Mouse (Mus musculus) thymus, postnatal 25 days (tissue): ENCODE measurements at regions not wholly inside any gene's neighbourhood (a gene's known extent, or its start where the extent isn't known, plus 50 kb on each side); places are given as distances from the start of the nearest gene placed in this dataset.

Source experiments
- DNase-seq: peaks from one replicate; pipeline ENCODE4 v3.0.0; 2022

DNA sequence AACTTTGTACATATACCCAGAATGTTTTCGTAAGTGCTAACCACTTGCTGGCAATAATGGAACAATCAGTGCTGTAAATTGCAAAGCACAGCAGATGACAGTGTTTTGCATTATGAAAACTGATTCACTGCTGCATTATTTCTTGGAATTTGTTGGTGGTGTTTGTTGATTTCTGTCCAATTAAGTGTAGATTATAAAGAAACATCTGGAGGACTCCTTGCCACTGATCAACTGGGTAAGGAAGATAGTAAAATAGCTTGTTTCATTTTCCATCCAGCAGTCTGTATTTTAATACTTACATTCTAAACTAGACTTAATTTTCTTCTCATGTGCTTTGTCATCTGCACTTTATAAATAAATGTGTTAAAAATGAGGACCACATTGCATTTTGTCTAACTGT is 436.6 kb upstream of the Cntn6 start:
- no peak for DNase-seq

DNA sequence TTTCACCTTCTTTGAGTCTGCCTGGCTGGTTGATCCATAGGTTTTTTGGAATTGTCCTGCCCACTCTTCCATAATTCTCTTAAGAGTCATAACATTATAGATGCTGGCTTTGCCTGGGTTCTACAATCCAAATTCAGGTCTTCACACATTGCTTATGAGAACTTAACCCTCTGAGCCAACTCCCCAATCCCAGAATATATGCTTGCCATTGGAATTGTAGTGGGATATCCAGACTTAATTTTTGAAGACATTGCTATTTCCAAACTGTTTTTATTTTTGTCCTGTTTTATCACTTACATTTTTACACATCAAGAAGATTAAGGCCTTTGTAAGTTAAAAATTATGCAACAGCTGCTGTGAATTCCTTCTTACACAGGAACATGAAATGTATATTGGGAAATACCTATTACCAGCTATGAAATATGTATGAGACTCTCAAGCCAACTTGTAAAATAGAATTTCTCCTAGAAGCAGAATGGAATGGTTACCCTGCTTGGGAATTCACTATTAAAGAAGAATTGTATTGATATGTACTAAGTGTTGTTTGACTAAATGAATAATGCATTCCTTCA is 430.8 kb upstream of the Cntn6 start:
- no peak for DNase-seq

GRCm38 (mm10) chr6:104080581-104080980 is 412.0 kb upstream of the Cntn6 start:
- no peak for DNase-seq

GRCm38 (mm10) chr6:104082242-104082641 is 410.3 kb upstream of the Cntn6 start:
- no peak for DNase-seq

DNA sequence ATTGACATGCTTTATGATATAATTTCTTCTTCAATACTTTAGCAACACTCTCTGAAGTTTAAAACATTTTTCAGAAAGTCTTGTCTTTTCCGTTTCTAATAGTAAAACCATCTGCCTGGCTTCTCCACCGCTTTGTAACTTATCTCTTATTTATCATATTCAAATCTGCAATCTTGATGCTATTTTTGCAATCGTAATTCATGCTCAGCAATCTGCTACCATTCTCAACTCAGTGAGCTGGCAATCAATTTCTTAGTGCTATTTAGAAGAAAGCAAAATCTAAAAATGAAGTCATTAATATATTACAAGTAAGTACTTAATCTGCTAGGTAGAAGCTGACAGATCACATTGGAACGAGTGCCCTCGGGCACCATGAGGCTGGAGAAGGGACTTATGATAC is 384.2 kb upstream of the Cntn6 start:
- DNase-seq, result no peak
